Mouse (Mus musculus) thymus, adult 2 months (tissue): ENCODE data around the gene Bmi1.

Source experiments
- CTCF ChIP-seq: fragments of 200-500 bp; IDR thresholded peaks from 2 replicates; pipeline ENCODE4 v1.5.1; 2012; ENCODE audit warnings: mild to moderate bottlenecking, control low read depth, low read length, moderate library complexity, borderline replicate concordance; ENCODE audit not compliant: control insufficient read depth, poor library complexity, insufficient read depth; ENCODE audit errors: extremely low read depth
- POLR2A ChIP-seq: fragments of 200-500 bp; IDR thresholded peaks from 2 replicates; pipeline ENCODE4 v1.6.1; 2012; ENCODE audit warnings: mild to moderate bottlenecking, low read length, control low read depth, moderate library complexity; ENCODE audit not compliant: control insufficient read depth, poor library complexity, insufficient read depth; ENCODE audit errors: extremely low read depth

DNA sequence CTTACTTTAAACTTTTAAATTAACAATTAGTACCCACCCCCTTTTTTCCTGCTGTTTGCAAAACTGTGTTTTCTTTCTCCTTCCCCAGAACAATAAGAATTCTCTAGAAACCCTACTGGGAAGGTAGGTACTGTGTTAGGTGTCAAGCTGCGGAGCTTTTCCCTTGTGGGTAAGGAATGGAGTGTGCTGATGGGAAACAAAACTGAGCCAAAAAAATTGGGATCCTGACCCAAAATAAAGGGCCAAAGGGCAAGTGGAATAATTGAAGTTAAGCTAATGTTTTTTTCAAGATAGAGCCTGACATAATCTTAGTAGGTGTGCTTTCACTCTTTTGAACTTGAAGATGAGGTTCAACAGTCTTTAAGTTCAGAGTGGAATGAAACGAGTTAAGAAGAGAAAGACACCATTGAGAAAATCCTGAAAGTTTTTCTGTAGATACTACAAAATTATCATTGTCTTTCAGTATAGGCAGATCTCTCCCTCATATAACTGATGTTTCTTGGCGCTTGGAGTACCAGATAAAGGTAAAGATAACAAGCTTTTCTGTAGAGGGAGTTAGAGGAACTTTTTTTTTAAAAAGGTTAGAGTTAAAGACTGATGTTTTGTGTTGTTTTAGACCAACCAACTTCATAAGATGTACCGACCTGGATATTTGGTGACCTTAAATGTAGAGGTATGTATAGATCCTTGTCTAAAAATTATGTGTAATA, 2.5 kb upstream of the Bmi1 start:
- TF ChIP-seq CTCF (no peak), POLR2A (no peak)
